Mouse (Mus musculus): ENCODE data around the gene Bri3bp. TPM values are rescaled to one million over a fixed set of nuclear protein-coding genes. Genes with fewer than 3 reads are reported as not detected.
"Not testable (repeated sequence)": the region's sequence is repeated elsewhere in the genome, so short reads cannot be mapped to it uniquely, and the experiment has no call there.

Gene Bri3bp
- polyA plus RNA-seq, 1 experiment from 2014 or later = 39.8 TPM

- peaks cover 11% of the 10 kb centered on the region for H3K36me3 ChIP-seq (ENCODE audit: control insufficient read depth, insufficient read depth, low read length)
These were observed 42.6 kb downstream of the Bri3bp start for GRCm38 (mm10) chr5:125483712-125484611.

DNA sequence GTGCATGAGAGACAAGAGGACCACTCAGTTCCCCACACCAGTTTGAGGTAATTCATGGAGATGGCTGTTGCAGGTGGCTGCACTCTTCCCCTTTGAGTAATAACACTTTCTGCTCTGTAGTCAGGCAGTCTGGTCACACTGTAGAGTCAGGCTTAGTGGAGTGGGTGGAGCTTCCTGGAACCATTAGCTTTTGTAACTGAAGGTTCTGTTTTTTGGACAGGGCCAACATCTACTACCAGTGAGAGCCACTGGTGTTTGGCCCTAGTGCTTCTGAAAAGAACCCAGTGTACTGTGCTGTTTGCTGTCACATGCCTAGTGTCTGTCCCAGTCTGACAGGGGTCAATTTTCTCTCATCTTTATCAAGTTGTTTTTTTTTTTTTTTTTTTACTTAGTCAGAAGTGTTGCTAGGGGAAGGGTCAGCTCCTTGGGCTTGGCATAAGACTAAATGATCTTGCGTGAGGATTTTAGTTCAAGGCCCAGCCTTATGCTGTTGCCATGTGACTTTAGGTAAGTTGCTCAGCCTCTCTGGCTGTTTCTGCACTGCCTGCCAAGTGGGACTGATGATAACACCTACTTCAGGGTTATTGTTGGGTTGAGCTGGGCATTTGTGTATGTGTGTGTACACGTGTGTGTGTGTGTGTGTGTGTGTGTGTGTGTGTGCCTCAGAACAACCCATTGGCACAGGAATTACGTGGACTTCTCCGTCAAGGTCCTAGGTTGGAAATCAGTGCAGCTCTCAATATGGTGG is 43.8 kb downstream of the Bri3bp start:
- H3K4me3 ChIP-seq (ENCODE audit: low read length) = no peak overlapping the region
- 92% methylated on average over 4 of the region's 4 CpGs for WGBS

More at GRCm38 (mm10) chr5:125483712-125484611, 42.6 kb downstream of the Bri3bp start:
- 77% methylated on average over 5 of the region's 6 CpGs for WGBS
- no peak overlapping the region for H3K4me3 ChIP-seq (ENCODE audit: low read length)
- no peak overlapping the region for H3K9ac ChIP-seq (ENCODE audit: low read depth, low read length)
- no peaks in the 10 kb centered on the region for H3K27me3 ChIP-seq (ENCODE audit: control insufficient read depth, insufficient read depth, low read length)
- no peaks in the 10 kb centered on the region for H3K9me3 ChIP-seq (ENCODE audit: control insufficient read depth, low read length)
- ATAC-seq (ENCODE audit: low FRiP score, low TSS enrichment) = no peak
- no peak overlapping the region for H3K4me2 ChIP-seq (replicated peaks; ENCODE audit: low read depth, low read length)
- H3K27ac ChIP-seq (ENCODE audit: low read depth, low read length) = no peak overlapping the region
- H3K4me1 ChIP-seq (ENCODE audit: control insufficient read depth, insufficient read depth, low read length) = peaks cover 13% of the 10 kb centered on the region

GRCm38 (mm10) chr5:125486088-125486487 is 44.7 kb downstream of the Bri3bp start:
- H3K4me2 ChIP-seq (replicated peaks; ENCODE audit: low read depth, low read length) = no peak overlapping the region
- H3K9ac ChIP-seq (ENCODE audit: low read depth, low read length) = no peak overlapping the region
- ATAC-seq (ENCODE audit: low FRiP score, low TSS enrichment) = no peak
- no peaks in the 10 kb centered on the region for H3K9me3 ChIP-seq (ENCODE audit: control insufficient read depth, low read length)
- H3K4me3 ChIP-seq (ENCODE audit: low read length) = no peak overlapping the region
- H3K27ac ChIP-seq (ENCODE audit: low read depth, low read length) = no peak overlapping the region
- H3K4me1 ChIP-seq (ENCODE audit: control insufficient read depth, insufficient read depth, low read length) = peaks cover 13% of the 10 kb centered on the region
- H3K27me3 ChIP-seq (ENCODE audit: control insufficient read depth, insufficient read depth, low read length) = no peaks in the 10 kb centered on the region
- peaks cover 22% of the 10 kb centered on the region for H3K36me3 ChIP-seq (ENCODE audit: control insufficient read depth, insufficient read depth, low read length)
- WGBS = 91% methylated on average over 1 of the region's 1 CpGs

More for the DNA sequence above, 43.8 kb downstream of the Bri3bp start:
- ATAC-seq (ENCODE audit: low FRiP score, low TSS enrichment) = no peak
- Histone ChIP-seq H3K27ac (ENCODE audit: low read depth, low read length) (no peak overlapping the region), H3K9me3 (ENCODE audit: control insufficient read depth, low read length) (no peaks in the 10 kb centered on the region), H3K36me3 (ENCODE audit: control insufficient read depth, insufficient read depth, low read length) (peaks cover 14% of the 10 kb centered on the region), H3K4me1 (ENCODE audit: control insufficient read depth, insufficient read depth, low read length) (peaks cover 13% of the 10 kb centered on the region), H3K4me2 (replicated peaks; ENCODE audit: low read depth, low read length) (no peak overlapping the region), H3K9ac (ENCODE audit: low read depth, low read length) (no peak overlapping the region), H3K27me3 (ENCODE audit: control insufficient read depth, insufficient read depth, low read length) (no peaks in the 10 kb centered on the region)

DNA sequence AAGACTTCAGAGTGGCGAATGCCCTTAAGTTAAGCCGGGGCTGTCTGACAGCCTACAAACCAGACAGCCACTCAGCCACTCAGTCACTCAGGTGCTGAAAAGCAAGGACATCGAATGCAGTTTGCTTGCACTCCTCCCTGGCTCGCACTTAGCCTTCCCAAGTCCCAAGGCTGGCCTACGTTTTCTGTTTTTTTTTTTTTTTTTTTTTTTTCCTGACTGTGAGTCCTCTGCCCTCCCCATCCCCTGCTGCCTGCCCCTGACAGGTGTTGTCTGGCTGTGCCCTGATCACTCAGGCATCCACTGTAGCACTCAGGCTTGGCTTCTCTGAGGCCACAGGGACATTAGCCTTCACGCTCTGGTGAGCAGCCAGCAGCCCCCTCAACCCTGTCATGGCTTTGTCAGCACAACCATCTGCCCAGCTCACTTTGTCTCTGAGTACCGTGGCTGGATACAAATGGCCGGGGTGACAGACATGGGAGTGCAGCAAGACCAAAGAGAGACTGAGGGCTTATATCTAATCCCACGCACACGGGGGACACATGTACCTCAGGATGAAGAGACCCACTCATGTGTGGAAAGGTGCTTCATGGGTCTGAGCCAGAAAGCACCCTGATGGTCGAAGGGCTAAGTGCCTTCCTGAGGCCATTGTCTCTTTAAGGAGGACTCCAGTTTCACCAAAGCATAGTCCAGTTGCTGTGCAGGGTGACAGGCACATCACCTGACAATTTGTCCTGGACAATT is 46.2 kb downstream of the Bri3bp start:
- H3K9ac ChIP-seq (ENCODE audit: low read depth, low read length) = no peak overlapping the region
- H3K4me2 ChIP-seq (replicated peaks; ENCODE audit: low read depth, low read length) = no peak overlapping the region
- H3K4me1 ChIP-seq (ENCODE audit: control insufficient read depth, insufficient read depth, low read length) = peaks cover 13% of the 10 kb centered on the region
- H3K27ac ChIP-seq (ENCODE audit: low read depth, low read length) = peak overlapping the region; percentile 63; the same call in 1 of the 2 replicates
- H3K36me3 ChIP-seq (ENCODE audit: control insufficient read depth, insufficient read depth, low read length) = peaks cover 30% of the 10 kb centered on the region
- H3K9me3 ChIP-seq (ENCODE audit: control insufficient read depth, low read length) = no peaks in the 10 kb centered on the region
- 36% methylated on average over 11 of the region's 11 CpGs for WGBS
- no peaks in the 10 kb centered on the region for H3K27me3 ChIP-seq (ENCODE audit: control insufficient read depth, insufficient read depth, low read length)
- H3K4me3 ChIP-seq (ENCODE audit: low read length) = no peak overlapping the region
- ATAC-seq (ENCODE audit: low FRiP score, low TSS enrichment) = peak; percentile 93

- ATAC-seq (ENCODE audit: low FRiP score, low TSS enrichment) = peak; percentile 84
- WGBS = 52% methylated on average over 4 of the region's 4 CpGs
- Histone ChIP-seq H3K9ac (ENCODE audit: low read depth, low read length) (no peak overlapping the region), H3K9me3 (ENCODE audit: control insufficient read depth, low read length) (no peaks in the 10 kb centered on the region), H3K4me2 (replicated peaks; ENCODE audit: low read depth, low read length) (no peak overlapping the region), H3K4me1 (ENCODE audit: control insufficient read depth, insufficient read depth, low read length) (peaks cover 13% of the 10 kb centered on the region), H3K27ac (ENCODE audit: low read depth, low read length) (peak overlapping the region; percentile 63; the same call in 1 of the 2 replicates), H3K36me3 (ENCODE audit: control insufficient read depth, insufficient read depth, low read length) (peaks cover 31% of the 10 kb centered on the region), H3K4me3 (ENCODE audit: low read length) (no peak overlapping the region), H3K27me3 (ENCODE audit: control insufficient read depth, insufficient read depth, low read length) (no peaks in the 10 kb centered on the region)
These were observed 46.7 kb downstream of the Bri3bp start for GRCm38 (mm10) chr5:125488116-125488455.

DNA sequence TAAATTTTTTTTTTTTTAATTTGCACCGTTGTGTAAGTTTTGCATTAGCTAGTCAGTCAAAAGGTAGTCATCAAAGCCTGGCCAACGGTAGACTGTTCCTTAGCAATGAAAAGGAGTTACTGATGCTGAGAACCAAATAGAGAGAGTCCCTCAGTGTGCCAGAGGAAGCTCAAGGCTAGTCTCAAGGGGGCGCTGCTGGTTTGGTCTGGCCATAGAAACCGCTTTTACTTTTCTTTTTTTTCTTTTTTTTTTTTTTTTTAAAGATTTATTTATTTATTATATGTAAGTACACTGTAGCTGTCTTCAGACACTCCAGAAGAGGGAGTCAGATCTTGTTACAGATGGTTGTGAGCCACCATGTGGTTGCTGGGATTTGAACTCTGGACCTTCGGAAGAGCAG is 47.6 kb downstream of the Bri3bp start:
- 91% methylated on average over 5 of the region's 5 CpGs for WGBS
- H3K9ac ChIP-seq (ENCODE audit: low read depth, low read length); H3K9me3 ChIP-seq (ENCODE audit: control insufficient read depth, low read length); H3K27ac ChIP-seq (ENCODE audit: low read depth, low read length); H3K4me3 ChIP-seq (ENCODE audit: low read length); H3K27me3 ChIP-seq (ENCODE audit: control insufficient read depth, insufficient read depth, low read length); ATAC-seq (ENCODE audit: low FRiP score, low TSS enrichment); H3K4me2 ChIP-seq (replicated peaks; ENCODE audit: low read depth, low read length): not testable (repeated sequence)
- Histone ChIP-seq H3K36me3 (ENCODE audit: control insufficient read depth, insufficient read depth, low read length) (peaks cover 27% of the 10 kb centered on the region; the same call in 1 of the 2 replicates), H3K4me1 (ENCODE audit: control insufficient read depth, insufficient read depth, low read length) (peaks cover 13% of the 10 kb centered on the region)

GRCm38 (mm10) chr5:125491107-125491506 is 49.7 kb downstream of the Bri3bp start:
- ATAC-seq (ENCODE audit: low FRiP score, low TSS enrichment) = no peak
- H3K9me3 ChIP-seq (ENCODE audit: control insufficient read depth, low read length) = no peaks in the 10 kb centered on the region
- H3K9ac ChIP-seq (ENCODE audit: low read depth, low read length) = no peak overlapping the region
- no peaks in the 10 kb centered on the region for H3K27me3 ChIP-seq (ENCODE audit: control insufficient read depth, insufficient read depth, low read length)
- H3K4me1 ChIP-seq (ENCODE audit: control insufficient read depth, insufficient read depth, low read length) = peaks cover 13% of the 10 kb centered on the region
- no peak overlapping the region for H3K4me3 ChIP-seq (ENCODE audit: low read length)
- 93% methylated on average over 10 of the region's 10 CpGs for WGBS
- peaks cover 31% of the 10 kb centered on the region; the same call in 1 of the 2 replicates for H3K36me3 ChIP-seq (ENCODE audit: control insufficient read depth, insufficient read depth, low read length)
- H3K27ac ChIP-seq (ENCODE audit: low read depth, low read length) = no peak overlapping the region
- no peak overlapping the region for H3K4me2 ChIP-seq (replicated peaks; ENCODE audit: low read depth, low read length)

- H3K27me3 ChIP-seq (ENCODE audit: control insufficient read depth, insufficient read depth, low read length) = no peaks in the 10 kb centered on the region
- H3K4me3 ChIP-seq (ENCODE audit: low read length) = no peak overlapping the region
- WGBS = 71% methylated on average over 17 of the region's 17 CpGs
- no peak overlapping the region for H3K27ac ChIP-seq (ENCODE audit: low read depth, low read length)
- H3K9me3 ChIP-seq (ENCODE audit: control insufficient read depth, low read length) = no peaks in the 10 kb centered on the region
- H3K4me1 ChIP-seq (ENCODE audit: control insufficient read depth, insufficient read depth, low read length) = peaks cover 8% of the 10 kb centered on the region; the same call in 1 of the 2 replicates
- H3K36me3 ChIP-seq (ENCODE audit: control insufficient read depth, insufficient read depth, low read length) = peaks cover 31% of the 10 kb centered on the region; the same call in 1 of the 2 replicates
- no peak overlapping the region for H3K4me2 ChIP-seq (replicated peaks; ENCODE audit: low read depth, low read length)
- no peak for ATAC-seq (ENCODE audit: low FRiP score, low TSS enrichment)
- H3K9ac ChIP-seq (ENCODE audit: low read depth, low read length) = no peak overlapping the region
These were observed 51.2 kb downstream of the Bri3bp start for GRCm38 (mm10) chr5:125492379-125493092.
